In genomic region chr19:10046346-10046745, GRCm38 (mm10) we compare ENCODE assay signal across 13 mouse cellular contexts. TPM values are rescaled to one million over a fixed set of nuclear protein-coding genes. Genes with fewer than 3 reads are reported as not detected.
A peak's percentile ranks its signal among the peaks of the same experiment; 100 is the strongest.
DNase-seq lines count a peak whose midpoint lies in the region; ATAC-seq and TF ChIP-seq lines count a peak whose summit lies in the region.
"Had no signal": no experiment of that assay in that cellular context is flagged by ENCODE, and none has a peak within 500 bp of the region (broad histone marks: within the 10 kb centered on the region; RNA-seq: fewer than 3 reads in every experiment).

No protein-coding gene starts in this region.

- peaks cover 41% of the 10 kb centered on the region for H3K4me1 ChIP-seq in heart, embryonic 11.5 days (ENCODE audit: control insufficient read depth, insufficient read depth, low read length)
- H3K4me1 ChIP-seq in liver, postnatal 0 days (ENCODE audit: insufficient read depth) = peaks cover 46% of the 10 kb centered on the region
- H3K4me1 ChIP-seq in heart, embryonic 14.5 days (ENCODE audit: control insufficient read depth in 2 of 2, insufficient read depth in 2 of 2, low read length in 2 of 2) = peaks cover 35 to 75% of the 10 kb centered on the region in 2 experiments
- H3K4me1 ChIP-seq in forebrain, embryonic 15.5 days = peaks cover 8% of the 10 kb centered on the region

- no peak overlapping the region for H3K27ac ChIP-seq in heart, embryonic 11.5 days (ENCODE audit: low read depth, low read length)
- no peak overlapping the region for H3K27ac ChIP-seq in liver, postnatal 0 days (ENCODE audit: low read depth)
- H3K27ac ChIP-seq in heart, embryonic 14.5 days (replicated peaks in 1 of 2; ENCODE audit: control insufficient read depth in 1 of 2, insufficient read depth in 1 of 2, low read depth in 2 of 2, low read length in 2 of 2) = peak overlapping the region; percentile 44 to 64
- no peak overlapping the region for H3K27ac ChIP-seq in forebrain, embryonic 15.5 days (replicated peaks)
- H3K27ac ChIP-seq: midbrain, embryonic 15.5 days had no signal

- no peak for TF ChIP-seq EP300 in liver, postnatal 0 days (IDR thresholded peaks at IDR 0.05; ENCODE audit: low read depth)

- no peak for ATAC-seq in heart, embryonic 11.5 days (replicated peaks; ENCODE audit: insufficient number of reproducible peaks, low FRiP score, low TSS enrichment)
- no peak for ATAC-seq in liver, postnatal 0 days
- no peak; the same call in 1 of the 2 replicates for ATAC-seq in heart, embryonic 14.5 days (ENCODE audit: insufficient number of reproducible peaks, insufficient read depth, low FRiP score, low read depth)
- 0 out of 2 replicates have a peak, but pooled peaks have one; percentile 2 for ATAC-seq in megakaryocyte-erythroid progenitor cell, adult 5-6 weeks (replicated peaks; ENCODE audit: low FRiP score, low TSS enrichment, poor library complexity, severe bottlenecking)
- ATAC-seq in cerebellum, adult (ENCODE audit: insufficient number of reproducible peaks, low FRiP score, low TSS enrichment) = no peak
- ATAC-seq in forebrain, embryonic 15.5 days (replicated peaks) = no peak
- ATAC-seq: midbrain, embryonic 15.5 days had no signal

- H3K4me3 ChIP-seq in heart, embryonic 11.5 days (ENCODE audit: low read depth, low read length) = no peak overlapping the region
- H3K4me3 ChIP-seq in liver, postnatal 0 days (ENCODE audit: low read depth, low read length) = no peak overlapping the region
- no peak overlapping the region for H3K4me3 ChIP-seq in heart, embryonic 14.5 days (ENCODE audit: control insufficient read depth in 1 of 2, insufficient read depth in 1 of 2, low read depth in 1 of 2, low read length in 2 of 2)
- no peak overlapping the region for H3K4me3 ChIP-seq in forebrain, embryonic 15.5 days
- H3K4me3 ChIP-seq: midbrain, embryonic 15.5 days had no signal

- 56% methylated on average over 4 of the region's 4 CpGs for WGBS in heart, embryonic 11.5 days (ENCODE audit: insufficient replicate concordance)
- 59% methylated on average over 4 of the region's 4 CpGs for WGBS in liver, postnatal 0 days (ENCODE audit: insufficient replicate concordance)
- 18% methylated on average over 4 of the region's 4 CpGs for WGBS in heart, embryonic 14.5 days
- WGBS in forebrain, embryonic 15.5 days = 76% methylated on average over 4 of the region's 4 CpGs

- H3K36me3 ChIP-seq in heart, embryonic 11.5 days (ENCODE audit: control insufficient read depth, insufficient read depth, low read length) = no peaks in the 10 kb centered on the region
- no peaks in the 10 kb centered on the region for H3K36me3 ChIP-seq in liver, postnatal 0 days (replicated peaks; ENCODE audit: insufficient read depth, low read length)
- H3K36me3 ChIP-seq in heart, embryonic 14.5 days (ENCODE audit: control insufficient read depth, insufficient read depth, low read length) = peaks cover 19% of the 10 kb centered on the region
- H3K36me3 ChIP-seq in forebrain, embryonic 15.5 days = no peaks in the 10 kb centered on the region
- H3K36me3 ChIP-seq: midbrain, embryonic 15.5 days had no signal

- no peak overlapping the region for H3K4me2 ChIP-seq in heart, embryonic 11.5 days
- H3K4me2 ChIP-seq in liver, postnatal 0 days (ENCODE audit: low read depth, low read length) = no peak overlapping the region
- peak overlapping the region; percentile 17; the same call in 1 of the 2 replicates for H3K4me2 ChIP-seq in heart, embryonic 14.5 days (ENCODE audit: low read length)
- H3K4me2 ChIP-seq in forebrain, embryonic 15.5 days (replicated peaks) = no peak overlapping the region
- H3K4me2 ChIP-seq: midbrain, embryonic 15.5 days had no signal

- peak; percentile 95 for DNase-seq in heart, adult 11 months
- DNase-seq in liver, postnatal 0 days = no peak
- no peak for DNase-seq in liver
- DNase-seq: cerebellum, adult 18-20 months; left cerebral cortex, postnatal 4 days; retina, postnatal 1 day had no signal

- no peak overlapping the region for H3K9ac ChIP-seq in heart, embryonic 11.5 days (ENCODE audit: low read depth, low read length)
- 0 out of 2 replicates have a peak overlapping the region, but pooled peaks have one; percentile 8 for H3K9ac ChIP-seq in liver, postnatal 0 days (replicated peaks)
- H3K9ac ChIP-seq in heart, embryonic 14.5 days (ENCODE audit: low read length) = peak overlapping the region; percentile 5; the same call in 1 of the 2 replicates
- H3K9ac ChIP-seq in forebrain, embryonic 15.5 days (replicated peaks) = no peak overlapping the region
- H3K9ac ChIP-seq: midbrain, embryonic 15.5 days had no signal

- TF ChIP-seq CTCF in liver, postnatal 0 days (IDR thresholded peaks at IDR 0.05; ENCODE audit: low read depth) = no peak

- H3K9me3 ChIP-seq in heart, embryonic 11.5 days (replicated peaks; ENCODE audit: control insufficient read depth, low read length) = no peaks in the 10 kb centered on the region
- no peaks in the 10 kb centered on the region for H3K9me3 ChIP-seq in liver, postnatal 0 days (ENCODE audit: low read length)
- no peaks in the 10 kb centered on the region for H3K9me3 ChIP-seq in heart, embryonic 14.5 days (ENCODE audit: control insufficient read depth, low read length)
- H3K9me3 ChIP-seq in forebrain, embryonic 15.5 days = no peaks in the 10 kb centered on the region
- H3K9me3 ChIP-seq: midbrain, embryonic 15.5 days had no signal

- no peaks in the 10 kb centered on the region for H3K27me3 ChIP-seq in heart, embryonic 11.5 days (ENCODE audit: control insufficient read depth, insufficient read depth, low read length)
- H3K27me3 ChIP-seq in liver, postnatal 0 days (ENCODE audit: insufficient read depth, low read length) = no peaks in the 10 kb centered on the region
- no peaks in the 10 kb centered on the region for H3K27me3 ChIP-seq in heart, embryonic 14.5 days (ENCODE audit: control insufficient read depth, insufficient read depth, low read length)
- H3K27me3 ChIP-seq in forebrain, embryonic 15.5 days = no peaks in the 10 kb centered on the region
- H3K27me3 ChIP-seq: midbrain, embryonic 15.5 days had no signal

RNA-seq across cellular contexts. Expression of gene Fads3, which starts 5.0 kb away (rescaled TPM):
- polyA plus RNA-seq in heart, embryonic 11.5 days (2014; fragmentation: Nextera tagmentation; extraction: Ambion mirVana) = 15.8 and 17.9 TPM in 2 replicates
- polyA plus RNA-seq in liver, postnatal 0 days (2015; fragmentation: Nextera tagmentation; extraction: Ambion mirVana) = 1.7 and 2.0 TPM in 2 replicates
- polyA plus RNA-seq in heart, embryonic 14.5 days (2014; fragmentation: Nextera tagmentation; extraction: Ambion mirVana) = 25.3 and 32.5 TPM in 2 replicates
- 22.8 and 23.9 TPM in 2 replicates for total RNA-seq in megakaryocyte-erythroid progenitor cell, adult 5-6 weeks (2014; fragmentation: Nextera tagmentation)
- 15.9 and 18.7 TPM in 2 replicates for total RNA-seq in megakaryocyte-erythroid progenitor cell, adult 5-6 weeks (2017)
- 14.0 and 15.3 TPM in 2 replicates for polyA plus RNA-seq in forebrain, embryonic 15.5 days (2015; fragmentation: Nextera tagmentation; extraction: Ambion mirVana)

RNA-seq across cellular contexts. Expression of gene Rab3il1, which starts 44.9 kb away (rescaled TPM):
- 50.8 and 54.0 TPM in 2 replicates for polyA plus RNA-seq in heart, embryonic 11.5 days (2014; fragmentation: Nextera tagmentation; extraction: Ambion mirVana)
- 74.9 and 80.9 TPM in 2 replicates for polyA plus RNA-seq in liver, postnatal 0 days (2015; fragmentation: Nextera tagmentation; extraction: Ambion mirVana)
- polyA plus RNA-seq in heart, embryonic 14.5 days (2014; fragmentation: Nextera tagmentation; extraction: Ambion mirVana) = 27.6 and 27.7 TPM in 2 replicates
- total RNA-seq in megakaryocyte-erythroid progenitor cell, adult 5-6 weeks (2014; fragmentation: Nextera tagmentation) = 16.1 and 23.6 TPM in 2 replicates
- total RNA-seq in megakaryocyte-erythroid progenitor cell, adult 5-6 weeks (2017) = 6.0 and 20.1 TPM in 2 replicates
- polyA plus RNA-seq in forebrain, embryonic 15.5 days (2015; fragmentation: Nextera tagmentation; extraction: Ambion mirVana) = 17.3 and 17.9 TPM in 2 replicates

RNA-seq across cellular contexts. Expression of gene Best1, which starts 44.9 kb away (rescaled TPM):
- polyA plus RNA-seq in heart, embryonic 11.5 days (2014; fragmentation: Nextera tagmentation; extraction: Ambion mirVana) = 0.10 and 0.41 TPM in 2 replicates
- 0.08 and 0.13 TPM in 2 replicates for polyA plus RNA-seq in liver, postnatal 0 days (2015; fragmentation: Nextera tagmentation; extraction: Ambion mirVana)
- polyA plus RNA-seq in heart, embryonic 14.5 days (2014; fragmentation: Nextera tagmentation; extraction: Ambion mirVana) = 0.24 and 0.40 TPM in 2 replicates
- total RNA-seq in megakaryocyte-erythroid progenitor cell, adult 5-6 weeks (2014; fragmentation: Nextera tagmentation) = not detected in 2 replicates
- not detected in 2 replicates for total RNA-seq in megakaryocyte-erythroid progenitor cell, adult 5-6 weeks (2017)
- polyA plus RNA-seq in forebrain, embryonic 15.5 days (2015; fragmentation: Nextera tagmentation; extraction: Ambion mirVana) = 1.2 and 1.3 TPM in 2 replicates
- total RNA-seq: hematopoietic stem cell, adult 5-6 weeks had no signal

RNA-seq across cellular contexts. Expression of gene Fads2, which starts 55.2 kb away (rescaled TPM):
- 27.1 and 31.1 TPM in 2 replicates for polyA plus RNA-seq in heart, embryonic 11.5 days (2014; fragmentation: Nextera tagmentation; extraction: Ambion mirVana)
- 203 and 216 TPM in 2 replicates for polyA plus RNA-seq in liver, postnatal 0 days (2015; fragmentation: Nextera tagmentation; extraction: Ambion mirVana)
- polyA plus RNA-seq in heart, embryonic 14.5 days (2014; fragmentation: Nextera tagmentation; extraction: Ambion mirVana) = 11.4 and 15.0 TPM in 2 replicates
- 67.8 and 78.3 TPM in 2 replicates for total RNA-seq in megakaryocyte-erythroid progenitor cell, adult 5-6 weeks (2014; fragmentation: Nextera tagmentation)
- total RNA-seq in megakaryocyte-erythroid progenitor cell, adult 5-6 weeks (2017) = 47.2 and 69.6 TPM in 2 replicates
- polyA plus RNA-seq in forebrain, embryonic 15.5 days (2015; fragmentation: Nextera tagmentation; extraction: Ambion mirVana) = 164 and 166 TPM in 2 replicates

Comparison
In these comparisons a context has a peak if more than half of its experiments do, and no peak if none do; other contexts are left out.
1. H3K27ac ChIP-seq: peak in heart, embryonic 14.5 days (2 of 2); none in heart, embryonic 11.5 days (single experiment), liver, postnatal 0 days (single experiment) and forebrain, embryonic 15.5 days (single experiment).
2. H3K9ac ChIP-seq: peak in liver, postnatal 0 days (single experiment) and heart, embryonic 14.5 days (single experiment); none in heart, embryonic 11.5 days (single experiment) and forebrain, embryonic 15.5 days (single experiment).